In genomic region chr5:43885060-43885820, GRCm38 (mm10) we compare ENCODE assay signal across 18 mouse cellular contexts. TPM values are rescaled to one million over a fixed set of nuclear protein-coding genes. Genes with fewer than 3 reads are reported as not detected.
DNase-seq lines count a peak whose midpoint lies in the region; ATAC-seq and TF ChIP-seq lines count a peak whose summit lies in the region.
"Had no signal": no experiment of that assay in that cellular context is flagged by ENCODE, and none has a peak within 500 bp of the region (broad histone marks: within the 10 kb centered on the region; RNA-seq: fewer than 3 reads in every experiment).

No protein-coding gene starts in this region.

- no peaks in the 10 kb centered on the region for H3K36me3 ChIP-seq in CH12.LX (replicated peaks in 1 of 2; ENCODE audit: control insufficient read depth in 1 of 2, insufficient read depth in 1 of 2, low read length in 1 of 2)
- H3K36me3 ChIP-seq in embryonic facial prominence, embryonic 10.5 days (replicated peaks), result no peaks in the 10 kb centered on the region
- no peaks in the 10 kb centered on the region for H3K36me3 ChIP-seq in macrophage (ENCODE audit: inconsistent target)
- H3K36me3 ChIP-seq: liver, embryonic 13.5 days had no signal

- no peaks in the 10 kb centered on the region for H3K9me3 ChIP-seq in CH12.LX (replicated peaks; ENCODE audit: low read length)
- no peaks in the 10 kb centered on the region for H3K9me3 ChIP-seq in embryonic facial prominence, embryonic 10.5 days
- H3K9me3 ChIP-seq: liver, embryonic 13.5 days had no signal

- peak overlapping the region; percentile 90 for H3K4me2 ChIP-seq in CH12.LX (ENCODE audit: insufficient read depth, low read depth, poor library complexity, severe bottlenecking)
- H3K4me2 ChIP-seq: liver, embryonic 13.5 days had no signal

- no peaks in the 10 kb centered on the region; the same call in 1 of the 2 replicates for H3K79me2 ChIP-seq in CH12.LX (replicated peaks; ENCODE audit: control insufficient read depth, extremely low read depth, insufficient read depth, poor library complexity, severe bottlenecking)
- no peaks in the 10 kb centered on the region for H3K79me2 ChIP-seq in macrophage (ENCODE audit: inconsistent target)

- in situ Hi-C loops in CH12.LX (cut with MboI; ENCODE audit: low pct_ligation_motif_present, low pct_unique_long_range_greater_than_20kb, low sequenced_read_pairs), result loop anchor here (5.0 to 25.0 kb wide), 2 partner anchors 33 to 352 kb away; partner anchors contain the start of gene Tapt1

- dilution Hi-C loops in CH12.LX (cut with MboI; ENCODE audit: extremely low pct_ligation_motif_present, extremely low pct_unique_long_range_greater_than_20kb, low sequenced_read_pairs), result no loop called here

- TF ChIP-seq CTCF in CH12.LX (conservative IDR thresholded peaks at IDR 0.05 in 1 of 2, IDR thresholded peaks at IDR 0.05 in 1 of 2; ENCODE audit: low read depth in 2 of 2, low read length in 2 of 2), result no peak
- no peak for TF ChIP-seq CTCF in lung, adult 2 months (IDR thresholded peaks at IDR 0.05; ENCODE audit: insufficient read depth, low read length)

- peak; percentile 18 for DNase-seq in embryo, embryonic 10 days (ENCODE audit: low spot score)
- DNase-seq in embryo, embryonic 9.5 days (ENCODE audit: extremely low spot score), result no peak
- DNase-seq in CH12.LX (ENCODE audit: extremely low read depth), result peak; percentile 87
- DNase-seq in embryonic facial prominence, embryonic 10.5 days (ENCODE audit: low spot score), result no peak
- DNase-seq in lung, adult 2 months, result no peak
- DNase-seq in urinary bladder, postnatal 10 days (ENCODE audit: low spot score), result no peak
- DNase-seq: adrenal gland, postnatal 10 days; cerebellum, adult 18-20 months; liver, embryonic 13.5 days; midbrain, embryonic 14.5 days; thymus, adult 2 months had no signal

- WGBS in embryonic facial prominence, embryonic 10.5 days, result 21% methylated on average over 3 of the region's 3 CpGs
- 21% methylated on average over 3 of the region's 3 CpGs for WGBS in macrophage (ENCODE audit: missing documents)
- 33% methylated on average over 3 of the region's 3 CpGs for WGBS in lung, adult 2 months

- peaks cover 9 to 59% of the 10 kb centered on the region in 2 experiments for H3K4me1 ChIP-seq in CH12.LX (ENCODE audit: control insufficient read depth in 1 of 2, insufficient read depth in 2 of 2)
- peaks cover 14% of the 10 kb centered on the region for H3K4me1 ChIP-seq in embryonic facial prominence, embryonic 10.5 days
- H3K4me1 ChIP-seq in lung, adult 2 months (ENCODE audit: control insufficient read depth, insufficient read depth, low read length), result peaks cover 5% of the 10 kb centered on the region
- H3K4me1 ChIP-seq: liver, embryonic 13.5 days had no signal

- H3K27me3 ChIP-seq in CH12.LX (replicated peaks), result no peaks in the 10 kb centered on the region
- no peaks in the 10 kb centered on the region for H3K27me3 ChIP-seq in embryonic facial prominence, embryonic 10.5 days (replicated peaks; ENCODE audit: low read depth, poor library complexity, severe bottlenecking)
- H3K27me3 ChIP-seq: liver, embryonic 13.5 days had no signal

- no peak overlapping the region for H3K4me3 ChIP-seq in CH12.LX (replicated peaks in 1 of 3; ENCODE audit: low read depth in 2 of 3, low read length in 2 of 3, poor library complexity in 1 of 3)
- no peak overlapping the region for H3K4me3 ChIP-seq in embryonic facial prominence, embryonic 10.5 days
- no peak overlapping the region for H3K4me3 ChIP-seq in macrophage (ENCODE audit: inconsistent target)
- H3K4me3 ChIP-seq in lung, adult 2 months (replicated peaks; ENCODE audit: extremely low read depth, low read depth, low read length), result no peak overlapping the region
- H3K4me3 ChIP-seq: heart, adult 2 months; liver, embryonic 13.5 days had no signal

- TF ChIP-seq EP300 in CH12.LX (IDR thresholded peaks at IDR 0.05; ENCODE audit: low read length), result peak; percentile 99

- TF ChIP-seq RAD21 in CH12.LX (IDR thresholded peaks at IDR 0.05; ENCODE audit: low read depth, low read length), result no peak; the same call in none of the 2 replicates

- no peak for ATAC-seq in megakaryocyte-erythroid progenitor cell, adult 5-6 weeks (replicated peaks; ENCODE audit: low FRiP score, low TSS enrichment, poor library complexity, severe bottlenecking)
- ATAC-seq: inflammation-experienced regulatory T-cells, adult 6 months had no signal

- 0 out of 2 replicates have a peak overlapping the region, but pooled peaks have one; percentile 18 for H3K9ac ChIP-seq in CH12.LX (ENCODE audit: insufficient read depth, low read depth)
- H3K9ac ChIP-seq: liver, embryonic 13.5 days had no signal

- TF ChIP-seq POLR2A in CH12.LX (IDR thresholded peaks at IDR 0.05; ENCODE audit: low read depth, low read length), result no peak
- TF ChIP-seq POLR2A in lung, adult 2 months (IDR thresholded peaks at IDR 0.05; ENCODE audit: borderline replicate concordance, extremely low read depth, low read depth, low read length), result no peak

- H3K27ac ChIP-seq in CH12.LX (ENCODE audit: insufficient read depth, low read depth) (peak overlapping the region; percentile 54), macrophage (peak overlapping the region; percentile 59)
- H3K27ac ChIP-seq in embryonic facial prominence, embryonic 10.5 days (replicated peaks), result peak overlapping the region; percentile 63
- H3K27ac ChIP-seq: heart, adult 2 months; liver, embryonic 13.5 days had no signal

TF ChIP-seq in CH12.LX, 34 proteins besides CTCF, POLR2A, EP300 and RAD21 (continues in another document):
- TF ChIP-seq MYC (IDR thresholded peaks at IDR 0.05; ENCODE audit: low read depth, low read length), result peak; percentile 76
- TF ChIP-seq SIN3A (IDR thresholded peaks at IDR 0.05; ENCODE audit: low read length), result peak; percentile 96
- peak; percentile 44 for TF ChIP-seq ELF1 (IDR thresholded peaks at IDR 0.05; ENCODE audit: low read depth, low read length)
- TF ChIP-seq PAX5 (IDR thresholded peaks at IDR 0.05; ENCODE audit: low read length), result no peak
- TF ChIP-seq UBTF (IDR thresholded peaks at IDR 0.05; ENCODE audit: low read depth, low read length), result no peak
- peak; percentile 73; the same call in 1 of the 2 replicates for TF ChIP-seq MAFK (IDR thresholded peaks at IDR 0.05; ENCODE audit: insufficient replicate concordance, low read length)
- peak; percentile 59 for TF ChIP-seq ZNF384 (IDR thresholded peaks at IDR 0.05; ENCODE audit: low read depth, low read length)
- TF ChIP-seq USF2 (conservative IDR thresholded peaks at IDR 0.05; ENCODE audit: low read depth, low read length), result 0 out of 2 replicates have a peak, but pooled peaks have one; percentile 3
- TF ChIP-seq GABPA (IDR thresholded peaks at IDR 0.05; ENCODE audit: insufficient replicate concordance, low read depth, low read length), result no peak
- TF ChIP-seq NRF1 (IDR thresholded peaks at IDR 0.05; ENCODE audit: low read depth, low read length), result no peak
- TF ChIP-seq POLR2AphosphoS2 (IDR thresholded peaks at IDR 0.05; ENCODE audit: low read depth, low read length), result no peak
- TF ChIP-seq ZC3H11A (IDR thresholded peaks at IDR 0.05; ENCODE audit: low read depth, low read length), result no peak
- TF ChIP-seq MAX (IDR thresholded peaks at IDR 0.05; ENCODE audit: low read length), result peak; percentile 84
- TF ChIP-seq ZMIZ1 (IDR thresholded peaks at IDR 0.05; ENCODE audit: low read depth, low read length), result no peak; the same call in 1 of the 2 replicates
- peak; percentile 86 for TF ChIP-seq CHD2 (IDR thresholded peaks at IDR 0.05; ENCODE audit: low read length)
- TF ChIP-seq MXI1 (IDR thresholded peaks at IDR 0.05; ENCODE audit: low read depth, low read length), result 0 out of 2 replicates have a peak, but pooled peaks have one; percentile 31
- TF ChIP-seq SMC3 (IDR thresholded peaks at IDR 0.05; ENCODE audit: low read depth, low read length), result peak; percentile 27; the same call in 1 of the 2 replicates
- peak; percentile 92 for TF ChIP-seq TCF12 (IDR thresholded peaks at IDR 0.05; ENCODE audit: low read depth, low read length)
- TF ChIP-seq TBP (conservative IDR thresholded peaks at IDR 0.05; ENCODE audit: low read depth, low read length), result 0 out of 2 replicates have a peak, but pooled peaks have one; percentile 43
- peak; percentile 98 for TF ChIP-seq IRF4 (IDR thresholded peaks at IDR 0.05; ENCODE audit: low read depth, low read length)
- TF ChIP-seq NELFE (IDR thresholded peaks at IDR 0.05; ENCODE audit: low read depth, low read length), result no peak

RNA-seq across cellular contexts. Expression of gene Cd38, which starts 16.9 kb away (rescaled TPM):
- 2.9 and 3.3 TPM in 2 replicates for total RNA-seq in CH12.LX (2012; rRNA removed)
- total RNA-seq in CH12.LX (2014; rRNA removed), result 1.5 and 1.7 TPM in 2 replicates
- polyA plus RNA-seq in CH12.LX (2012; ENCODE audit: insufficient read length, low read depth), result 0.87 and 0.93 TPM in 2 replicates
- 7.0 and 7.7 TPM in 2 replicates for polyA plus RNA-seq in embryonic facial prominence, embryonic 10.5 days (2016; fragmentation: Nextera tagmentation; extraction: Ambion mirVana)
- 10 to 100 TPM in 12 of 26 experiments, 1 to 10 TPM in 9, under 1 TPM in 4, not detected in 1; 0.74 to 91.6 (median 8.9) TPM for total RNA-seq in macrophage (2018; cell fraction: chromatin; rRNA removed)
- total RNA-seq in macrophage (2018; cell fraction: cytosol; rRNA removed), result 10 to 100 TPM in 13 of 26 experiments, 1 to 10 TPM in 6, under 1 TPM in 7; 0.59 to 35.1 (median 8.8) TPM
- total RNA-seq in macrophage (2018; cell fraction: nucleus; rRNA removed), result 100 to 1,000 TPM in 4 of 26 experiments, 10 to 100 TPM in 10, 1 to 10 TPM in 11, under 1 TPM in 1; 0.84 to 137 (median 18.4) TPM
- polyA plus RNA-seq in macrophage (2018), result 1.1 to 2.6 TPM (median 1.2 TPM) in 3 replicates
- total RNA-seq in megakaryocyte-erythroid progenitor cell, adult 5-6 weeks (2014; fragmentation: Nextera tagmentation), result 0.74 and 1.2 TPM in 2 replicates
- 0.57 TPM in 1 of 2 replicates, not detected in the other for total RNA-seq in megakaryocyte-erythroid progenitor cell, adult 5-6 weeks (2017)
- 20.9 and 22.2 TPM in 2 replicates for polyA plus RNA-seq in lung, adult 2 months (2012; rRNA removed)

RNA-seq across cellular contexts. Expression of gene Gm7879, which starts 27.7 kb away (rescaled TPM):
- total RNA-seq in CH12.LX (2012; rRNA removed) (1.4 and 1.8 TPM in 2 replicates), CH12.LX (2014; rRNA removed) (16.3 and 20.1 TPM in 2 replicates)
- polyA plus RNA-seq in CH12.LX (2012; ENCODE audit: insufficient read length, low read depth) (1.0 TPM in 1 of 2 replicates, not detected in the other), macrophage (2018) (not detected in 3 replicates)
- polyA plus RNA-seq in embryonic facial prominence, embryonic 10.5 days (2016; fragmentation: Nextera tagmentation; extraction: Ambion mirVana), result 1.1 TPM in 1 of 2 replicates, not detected in the other
- 1 to 10 TPM in 10 of 26 experiments, not detected in 16; 1.5 to 4.8 (median 3.4) TPM for total RNA-seq in macrophage (2018; cell fraction: chromatin; rRNA removed)
- total RNA-seq in macrophage (2018; cell fraction: cytosol; rRNA removed), result under 1 TPM in 2 of 26 experiments, not detected in 24; 0.29 to 0.36 TPM
- total RNA-seq in macrophage (2018; cell fraction: nucleus; rRNA removed), result 1 to 10 TPM in 6 of 26 experiments, under 1 TPM in 1, not detected in 19; 0.69 to 2.7 (median 1.5) TPM
- 2.8 and 3.9 TPM in 2 replicates for total RNA-seq in megakaryocyte-erythroid progenitor cell, adult 5-6 weeks (2014; fragmentation: Nextera tagmentation)
- 5.5 and 24.2 TPM in 2 replicates for total RNA-seq in megakaryocyte-erythroid progenitor cell, adult 5-6 weeks (2017)
- polyA plus RNA-seq in lung, adult 2 months (2012; rRNA removed), result 0.34 TPM in 1 of 2 replicates, not detected in the other
- polyA plus RNA-seq: forebrain, embryonic 11.5 days; heart, postnatal 0 days; kidney, embryonic 14.5 days; midbrain, embryonic 14.5 days had no signal

Comparison
In these comparisons a context has a peak if more than half of its experiments do, and no peak if none do; other contexts are left out.
1. DNase-seq: peak in embryo, embryonic 10 days (single experiment) and CH12.LX (single experiment); none in embryo, embryonic 9.5 days (single experiment), embryonic facial prominence, embryonic 10.5 days (single experiment), lung, adult 2 months (single experiment) and urinary bladder, postnatal 10 days (single experiment).
2. Peak in every context shown above with its lines, with median percentiles within 50 percentile points of each other: H3K27ac ChIP-seq.